Mouse (Mus musculus) WW6 (cell line): ENCODE data around the gene Rpl13.

Experiments
- DNase-seq: peaks from one replicate; pipeline ENCODE4 v3.0.0-alpha.2; 2013; ENCODE audit warnings: low read depth, low spot score

Rpl13 gene

GRCm38 (mm10) chr8:123150737-123151171 lies 48.6 kb downstream of the Rpl13 start:
- no peak for DNase-seq
